Mouse (Mus musculus) cerebellum, adult 9-11 months (tissue): ENCODE results near the gene A730061H03Rik.

ENCODE experiments used
- DNase-seq: peaks from one replicate; pipeline ENCODE4 v3.0.0; 2022

A730061H03Rik gene

DNA sequence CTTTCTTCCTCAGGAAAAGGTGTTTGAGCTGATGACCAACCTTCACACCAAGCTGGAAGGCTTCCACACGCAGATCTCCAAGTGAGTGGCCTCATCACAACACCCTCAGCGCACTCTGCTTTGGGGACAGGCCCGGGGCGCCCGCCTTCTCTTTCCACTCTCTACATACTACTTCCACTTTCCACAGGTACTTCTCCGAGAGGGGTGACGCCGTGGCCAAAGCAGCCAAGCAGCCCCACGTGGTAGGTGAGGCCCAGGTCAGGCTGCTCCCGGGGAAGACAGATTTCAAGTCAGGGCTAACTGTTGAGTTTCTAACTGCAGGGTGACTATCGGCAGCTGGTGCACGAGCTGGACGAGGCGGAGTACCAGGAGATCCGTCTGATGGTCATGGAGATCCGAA lies 20.5 kb upstream of the A730061H03Rik start:
- DNase-seq = peak; percentile 29

DNA sequence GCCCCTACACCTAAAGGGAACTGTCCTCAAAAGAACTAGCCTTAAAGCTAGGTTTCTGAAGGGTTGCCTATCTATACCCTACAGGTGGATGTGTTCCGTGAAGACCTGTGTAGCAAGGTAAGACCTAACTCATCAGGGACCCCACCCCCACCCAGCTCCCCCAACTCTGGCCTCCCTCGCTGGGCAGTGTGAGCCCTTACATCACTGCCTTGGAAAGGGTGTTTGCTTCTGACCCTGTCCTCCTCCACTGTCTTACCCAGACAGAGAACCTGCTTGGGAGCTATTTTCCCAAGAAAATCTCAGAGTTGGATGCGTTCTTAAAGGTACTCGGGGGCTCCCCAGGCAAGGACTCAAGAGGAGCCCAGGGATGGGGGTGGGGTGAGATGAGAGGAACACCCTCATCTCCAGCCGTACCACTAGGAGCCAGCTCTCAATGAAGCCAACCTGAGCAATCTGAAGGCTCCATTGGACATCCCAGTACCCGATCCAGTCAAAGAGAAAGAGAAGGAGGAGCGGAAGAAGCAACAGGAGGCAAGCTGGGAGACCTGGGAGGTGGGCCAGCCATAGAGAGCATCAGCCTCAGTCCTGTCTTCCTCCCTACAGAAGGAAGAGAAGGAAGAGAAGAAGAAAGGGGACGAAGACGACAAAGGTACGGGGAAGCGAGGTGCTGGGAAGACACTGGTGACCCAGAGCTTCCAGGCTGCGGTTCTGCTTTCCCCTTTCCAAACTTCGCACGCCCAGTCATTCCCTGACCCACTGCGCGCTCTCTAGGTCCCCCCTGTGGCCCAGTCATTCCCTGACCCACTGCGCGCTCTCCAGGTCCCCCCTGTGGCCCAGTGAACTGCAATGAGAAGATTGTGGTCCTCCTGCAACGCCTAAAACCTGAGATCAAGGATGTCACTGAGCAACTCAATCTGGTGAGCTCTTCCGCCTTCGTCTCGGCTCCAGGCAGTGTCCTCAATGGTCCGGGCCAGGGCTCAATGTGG lies 19.6 kb upstream of the A730061H03Rik start:
- DNase-seq = peak; percentile 27

DNA sequence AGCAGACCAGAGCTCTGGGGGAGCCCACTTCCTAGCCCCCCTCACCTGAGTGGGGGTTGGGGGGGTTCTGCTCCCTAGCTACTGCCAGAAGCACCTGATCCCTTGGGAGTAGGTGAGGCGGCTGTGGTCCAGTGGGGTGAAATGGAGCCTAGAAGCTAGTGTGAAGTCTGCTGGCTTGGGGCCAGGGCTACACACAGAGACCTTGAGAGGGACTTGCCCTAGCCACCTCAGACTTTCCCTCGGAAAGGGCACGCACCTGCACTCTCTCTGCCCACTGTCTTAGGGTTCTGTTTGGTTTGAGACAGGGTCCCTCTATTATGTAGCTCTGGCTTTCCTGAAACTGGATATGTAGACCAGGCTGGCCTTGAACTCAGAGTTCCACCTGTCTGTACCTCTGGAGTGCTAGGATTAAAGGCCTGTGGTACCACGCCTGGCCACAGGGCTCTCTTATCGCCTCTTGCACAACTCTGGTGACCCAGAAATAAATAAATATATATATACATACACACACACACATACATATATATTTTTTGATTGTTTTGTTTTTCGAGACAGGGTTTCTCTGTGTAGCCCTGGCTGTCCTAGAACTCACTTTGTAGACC lies 18.6 kb upstream of the A730061H03Rik start:
- DNase-seq = peak; percentile 67

DNA sequence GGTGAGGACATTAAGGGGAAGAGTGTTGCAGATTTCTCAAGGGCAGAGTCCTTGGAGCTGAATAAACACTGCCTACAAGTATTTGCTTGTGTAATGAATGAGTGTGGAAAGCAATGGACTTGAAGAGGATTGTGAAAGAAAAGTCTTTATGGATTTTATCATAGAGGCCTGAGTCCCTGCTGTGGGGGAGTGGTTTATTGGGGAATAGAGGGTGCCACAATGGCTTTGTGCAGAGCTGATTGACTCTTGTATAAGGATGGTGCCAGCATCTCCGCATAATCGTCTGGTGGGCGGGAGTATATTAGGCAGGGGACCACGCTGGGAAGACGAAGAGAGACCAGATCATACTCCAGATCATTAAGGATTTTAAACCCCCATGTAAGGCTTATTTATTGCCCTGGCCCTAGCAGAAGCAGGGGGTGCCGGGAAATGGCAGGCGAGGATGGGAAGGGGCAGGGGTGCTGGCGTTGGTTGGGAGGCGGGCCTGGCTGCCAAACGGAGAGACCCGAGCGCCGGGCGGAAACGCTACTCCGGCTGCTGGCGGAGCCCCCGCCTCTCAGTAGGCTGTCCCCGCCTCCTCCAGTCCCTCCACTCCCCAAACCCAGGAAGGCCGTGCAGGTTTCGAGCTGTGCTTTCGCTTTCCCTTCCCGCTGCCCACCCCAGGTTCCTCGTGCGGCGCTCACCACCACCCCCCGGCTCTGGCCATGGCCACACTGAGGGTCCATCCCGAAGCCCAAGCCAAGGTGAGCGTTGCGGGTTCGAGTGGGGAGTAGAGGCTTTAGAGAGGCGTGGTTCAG lies 17.9 kb upstream of the A730061H03Rik start, which contains the start of gene Psme1:
Gene Psme1, plus strand, starts transcription at position 253 of the 797 bp plus-strand sequence.
- DNase-seq = peak; percentile 70

DNA sequence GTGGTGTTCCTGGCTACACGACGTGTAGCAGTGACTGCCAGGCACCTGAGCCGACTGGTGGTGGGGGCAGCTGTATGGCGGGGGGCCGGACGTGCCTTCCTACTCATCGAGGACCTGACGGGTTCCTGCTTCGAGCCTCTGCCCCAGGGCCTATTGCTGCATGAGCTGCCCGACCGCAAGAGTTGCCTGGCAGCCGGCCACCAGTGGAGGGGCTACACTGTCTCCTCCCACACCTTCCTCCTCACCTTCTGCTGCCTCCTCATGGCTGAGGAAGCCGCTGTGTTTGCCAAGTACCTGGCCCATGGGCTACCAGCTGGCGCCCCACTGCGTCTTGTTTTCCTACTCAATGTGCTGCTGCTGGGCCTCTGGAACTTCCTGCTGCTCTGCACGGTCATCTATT lies 16.2 kb upstream of the A730061H03Rik start:
- peak; percentile 38 for DNase-seq

DNA sequence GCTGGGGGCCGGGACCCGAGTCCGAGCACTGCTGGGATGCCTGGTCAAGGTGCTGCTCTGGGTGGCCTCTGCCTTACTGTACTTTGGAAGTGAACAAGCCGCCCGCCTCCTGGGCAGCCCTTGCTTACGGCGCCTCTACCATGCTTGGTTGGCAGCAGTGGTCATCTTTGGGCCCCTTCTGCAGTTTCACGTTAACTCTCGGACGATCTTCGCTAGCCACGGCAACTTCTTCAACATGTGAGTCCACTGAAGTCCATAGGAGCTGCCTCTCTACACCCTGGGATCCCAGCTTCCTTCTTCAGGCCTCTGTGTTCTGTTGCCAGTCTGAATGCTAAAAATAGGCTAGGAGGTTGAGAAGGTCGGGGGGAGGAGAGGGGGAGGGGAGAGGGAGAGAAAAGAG lies 15.5 kb upstream of the A730061H03Rik start:
- DNase-seq = no peak

DNA sequence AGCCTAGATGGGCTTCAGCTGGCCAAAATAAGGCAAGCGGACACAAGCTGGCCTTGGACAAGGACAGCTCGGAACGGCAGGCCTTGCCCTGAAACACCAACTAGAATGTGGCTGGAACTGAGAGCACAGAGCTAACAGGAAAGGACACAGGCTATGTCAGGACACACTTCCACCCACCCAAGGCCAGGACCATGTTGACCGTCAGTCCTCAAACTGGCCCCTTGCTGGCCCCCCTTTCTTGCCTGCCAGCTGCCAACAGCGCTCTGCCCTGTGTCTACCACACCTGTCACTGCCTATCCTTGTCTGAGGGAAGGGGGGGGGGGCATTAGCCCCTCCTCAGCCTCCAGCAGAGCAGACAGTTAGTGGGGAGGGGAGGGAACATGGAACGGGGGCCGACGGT lies 15.1 kb upstream of the A730061H03Rik start, which contains the start of gene Fitm1:
Gene Fitm1, plus strand, starts transcription at position 316 of the 400 bp plus-strand sequence.
- DNase-seq = no peak

DNA sequence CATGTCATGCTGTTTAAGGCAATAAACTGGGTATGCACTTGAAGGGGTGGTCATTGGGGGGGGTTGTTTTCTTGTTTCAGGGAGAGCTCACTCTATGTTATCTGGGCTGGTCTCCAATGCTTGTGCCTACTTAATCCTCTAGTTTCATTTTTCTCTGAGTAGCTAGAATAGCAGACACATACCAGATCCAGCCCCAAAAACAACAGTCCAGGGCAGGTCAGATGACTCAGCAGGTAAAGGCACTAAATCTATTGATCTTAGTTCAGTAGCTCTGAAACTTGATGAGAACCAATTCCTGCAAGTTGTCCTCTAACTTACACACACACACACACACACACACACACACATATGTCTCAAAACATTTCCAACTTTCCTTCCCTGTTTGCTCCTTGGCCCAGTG lies 11.6 kb upstream of the A730061H03Rik start:
- DNase-seq = no peak

DNA sequence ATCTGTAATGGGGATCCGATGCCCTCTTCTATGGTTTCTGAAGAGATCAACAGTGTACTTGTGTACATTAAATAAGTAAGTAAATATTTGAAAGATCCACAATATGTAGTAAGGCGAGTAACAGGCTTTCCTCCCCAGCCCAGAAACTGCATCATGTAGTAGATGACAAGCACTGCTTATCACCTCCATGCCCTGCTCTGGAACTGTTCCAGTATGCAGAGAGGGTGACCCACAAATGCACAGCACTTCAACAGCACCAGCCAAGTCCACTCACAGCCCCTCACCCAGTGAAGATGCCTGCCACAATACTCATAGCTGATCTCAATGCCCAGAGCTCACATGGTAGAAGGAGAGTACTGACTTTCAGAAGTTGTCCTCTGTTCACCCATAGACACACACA lies 10.4 kb upstream of the A730061H03Rik start:
- no peak for DNase-seq

DNA sequence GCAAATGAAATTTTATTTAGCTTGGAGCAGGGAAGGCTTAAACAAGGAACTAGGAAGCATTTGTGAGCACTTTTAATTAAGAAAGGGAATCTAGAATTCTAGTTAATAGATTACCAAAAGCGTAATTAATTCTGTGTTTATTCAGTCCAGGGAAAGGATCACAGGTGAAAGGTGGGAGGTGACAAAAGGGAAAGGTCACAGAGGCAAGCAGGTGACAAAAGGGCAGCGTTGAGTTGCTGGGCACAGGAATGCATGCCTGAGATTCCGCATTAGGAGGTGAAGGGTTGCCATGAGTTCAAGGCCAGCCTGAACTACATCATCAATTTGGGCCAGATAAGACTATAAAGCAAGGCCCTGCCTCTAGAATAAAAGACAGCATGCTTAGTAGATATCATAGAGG lies 7.3 kb upstream of the A730061H03Rik start:
- no peak for DNase-seq

DNA sequence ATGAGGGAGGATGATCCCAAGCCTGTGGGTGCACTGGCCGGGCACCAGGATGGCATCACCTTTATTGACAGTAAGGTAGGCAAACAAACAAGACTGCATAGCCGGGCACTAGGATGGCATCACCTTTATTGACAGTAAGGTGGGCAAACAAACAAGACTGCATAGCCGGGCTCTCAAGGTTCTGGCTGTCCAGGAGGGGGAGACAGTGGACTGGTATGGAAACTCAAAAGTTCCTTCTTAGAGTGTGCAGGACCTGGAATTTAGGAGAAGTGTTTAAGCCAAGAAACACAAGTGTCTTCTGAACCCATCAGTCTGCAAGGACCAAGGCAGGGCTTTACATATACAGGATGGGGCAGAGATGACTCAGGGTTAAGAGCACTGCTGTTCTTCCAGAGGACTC lies 5.5 kb upstream of the A730061H03Rik start:
- no peak for DNase-seq

DNA sequence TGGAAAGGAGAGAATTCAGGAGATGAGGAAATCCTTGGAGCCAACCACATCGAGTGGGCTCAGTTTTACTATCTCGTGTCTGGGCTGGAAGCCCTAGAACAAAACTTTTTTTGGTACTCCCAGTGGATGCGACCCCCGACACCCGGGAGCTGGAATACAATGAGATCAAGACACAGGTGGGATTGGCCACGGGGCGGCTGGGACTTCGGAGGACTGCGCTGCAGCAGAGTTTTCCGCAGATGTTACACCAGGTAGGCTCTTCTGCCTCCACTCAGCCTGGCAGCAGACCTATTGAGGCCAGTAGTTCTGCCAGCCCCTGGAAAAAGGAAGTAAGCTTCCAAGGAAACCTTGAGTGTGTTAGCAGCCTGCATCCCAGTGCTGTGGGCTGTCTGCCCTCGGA lies 3.0 kb upstream of the A730061H03Rik start:
- DNase-seq = peak; percentile 36

DNA sequence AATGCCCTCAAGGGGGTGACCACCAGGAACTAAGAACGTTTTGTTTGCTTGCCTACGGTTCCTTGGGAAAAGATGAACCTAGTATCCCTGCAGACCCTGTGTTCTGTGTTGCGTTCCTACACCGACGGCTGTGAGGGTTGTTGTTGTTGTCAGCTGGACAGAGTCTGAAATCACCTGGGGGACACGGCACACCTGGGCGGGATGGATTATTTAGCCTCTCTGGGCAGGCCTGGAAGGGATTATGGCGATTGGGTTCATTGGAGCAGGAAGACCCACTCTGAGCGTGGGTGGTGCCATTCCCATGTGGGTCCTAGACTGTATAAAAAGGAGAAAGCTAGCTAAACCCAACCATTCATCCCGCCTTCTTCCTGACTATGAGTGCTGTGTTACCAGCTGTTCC lies 1.7 kb upstream of the A730061H03Rik start:
- DNase-seq = peak; percentile 51

DNA sequence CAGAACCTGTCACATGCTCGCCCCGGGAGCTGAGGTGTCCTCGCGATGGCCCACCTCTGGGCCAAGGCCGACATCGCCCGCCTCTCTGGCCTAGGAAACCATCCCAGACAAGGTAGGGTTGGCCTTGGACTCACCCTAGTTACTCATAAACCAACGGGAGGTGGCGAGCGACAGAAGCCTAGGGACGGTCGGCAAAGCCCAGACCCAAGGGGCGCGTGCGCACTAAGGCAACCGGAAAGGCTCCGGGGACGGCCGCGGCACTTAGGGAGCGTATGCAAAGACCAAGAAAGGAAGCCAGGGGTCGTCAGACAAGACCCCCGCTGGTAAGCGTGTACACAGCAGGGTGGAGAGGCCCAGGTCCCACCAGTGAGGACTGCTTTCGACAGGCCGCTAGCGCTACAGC lies 406 bp downstream of the A730061H03Rik start, which contains the start of gene Dcaf11:
Gene Dcaf11, plus strand, starts transcription at position 208 of the 403 bp plus-strand sequence.
- DNase-seq = peak; percentile 95

DNA sequence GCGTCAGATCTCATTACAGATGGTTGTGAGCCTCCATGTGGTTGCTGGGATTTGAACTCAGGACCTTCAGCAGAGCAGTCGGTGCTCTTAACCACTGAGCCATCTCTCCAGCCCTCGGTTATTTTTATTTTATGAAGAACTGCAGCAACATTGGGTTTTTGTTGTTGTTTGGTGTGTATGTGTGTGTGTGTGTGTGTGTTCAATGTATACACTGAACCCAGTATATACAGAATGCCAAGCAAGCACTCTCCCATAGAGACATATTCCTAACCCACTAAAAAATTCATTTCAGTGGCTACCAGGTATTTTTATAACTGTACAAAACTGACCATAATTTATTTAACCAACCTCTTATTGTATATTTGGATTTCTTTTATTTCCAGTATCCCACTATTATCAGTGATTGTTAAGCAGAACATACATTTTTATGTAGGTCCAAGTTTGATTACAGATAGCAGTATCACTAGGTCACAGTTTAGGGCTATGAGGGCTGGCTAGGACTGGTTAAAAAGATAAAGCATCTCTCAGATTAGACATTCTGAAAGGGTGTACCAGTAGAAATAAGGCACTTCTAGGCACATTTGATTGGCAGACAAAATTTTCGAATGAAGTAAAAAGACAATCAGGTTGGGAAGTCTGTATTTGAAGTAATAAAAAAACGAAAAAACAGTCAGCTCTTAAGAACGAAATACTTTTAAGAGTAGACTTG lies 1.3 kb downstream of the A730061H03Rik start:
- DNase-seq = no peak

DNA sequence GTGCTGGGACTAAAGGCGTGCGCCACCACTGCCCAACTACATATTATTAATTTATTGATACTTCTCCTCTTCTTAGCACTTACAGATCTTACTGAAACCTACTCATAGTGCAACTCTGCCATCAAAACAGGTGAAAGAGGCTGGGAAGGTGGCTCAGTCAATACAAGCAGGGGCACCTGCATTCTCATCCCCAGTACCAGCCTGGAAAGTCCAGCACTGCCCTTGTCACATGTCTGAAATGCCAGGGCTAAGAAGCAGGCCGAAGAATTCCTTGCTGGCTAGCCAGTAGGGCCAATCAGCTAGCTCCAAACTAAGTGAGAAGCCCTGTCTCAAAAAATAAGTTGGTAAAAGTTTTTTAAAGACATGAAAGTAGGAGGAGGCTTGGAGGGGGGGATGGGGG lies 2.6 kb downstream of the A730061H03Rik start:
- no peak for DNase-seq

DNA sequence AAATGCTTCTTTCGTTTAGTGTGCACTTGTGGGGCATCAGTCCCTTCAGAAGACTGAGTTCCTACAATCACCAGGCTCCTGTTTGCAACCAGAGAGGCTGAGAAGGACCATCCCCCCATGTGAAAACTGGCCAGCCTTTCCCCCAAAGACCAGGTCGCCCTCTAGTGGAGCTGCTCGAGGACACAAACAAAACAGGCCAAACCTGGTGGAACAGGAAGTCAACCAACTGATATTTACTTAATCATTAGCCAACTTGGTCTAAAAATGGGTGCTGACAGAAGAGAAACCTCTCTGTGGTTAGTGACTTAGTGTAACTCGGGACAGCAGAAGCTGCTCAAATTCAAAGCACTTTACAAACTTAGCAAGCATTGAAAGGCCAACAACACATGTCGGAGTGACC lies 3.2 kb downstream of the A730061H03Rik start:
- peak; percentile 78 for DNase-seq

DNA sequence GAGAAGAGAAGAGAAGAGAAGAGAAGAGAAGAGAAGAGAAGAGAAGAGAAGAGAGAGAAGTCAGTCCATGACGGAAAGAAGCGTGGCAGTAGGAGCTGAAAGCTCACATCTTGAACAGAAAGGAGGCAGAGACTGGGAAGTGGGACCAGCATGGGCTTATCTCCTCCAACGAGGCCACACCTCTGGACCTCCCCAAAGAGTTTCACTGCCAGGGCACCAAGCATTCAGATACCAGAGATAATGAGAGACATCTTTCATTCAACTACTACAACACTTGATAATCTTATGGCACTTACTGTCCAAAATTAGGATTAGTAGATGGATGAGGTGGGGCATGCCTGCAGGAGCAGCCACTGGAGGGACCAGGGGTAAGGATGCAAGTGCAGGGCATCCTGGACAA lies 4.4 kb downstream of the A730061H03Rik start:
- no peak for DNase-seq

DNA sequence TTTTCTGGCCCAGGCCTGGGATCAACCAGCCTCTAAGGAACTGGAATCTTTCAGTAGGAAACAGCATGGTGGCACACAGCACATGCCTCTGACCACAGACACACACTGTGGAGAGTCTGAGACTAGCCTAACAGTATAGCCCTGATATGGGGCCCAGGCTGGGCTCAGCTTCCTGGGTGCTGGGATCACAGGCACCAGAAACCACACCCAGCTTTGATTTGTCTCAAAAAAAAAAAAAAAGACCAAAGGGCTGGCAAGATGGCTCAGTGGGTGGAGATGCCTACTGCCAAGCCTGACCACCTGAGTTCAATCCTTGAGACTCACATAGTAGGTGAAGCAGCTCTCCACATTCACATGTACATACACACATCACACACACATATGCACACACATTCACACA lies 5.6 kb downstream of the A730061H03Rik start:
- DNase-seq = no peak

DNA sequence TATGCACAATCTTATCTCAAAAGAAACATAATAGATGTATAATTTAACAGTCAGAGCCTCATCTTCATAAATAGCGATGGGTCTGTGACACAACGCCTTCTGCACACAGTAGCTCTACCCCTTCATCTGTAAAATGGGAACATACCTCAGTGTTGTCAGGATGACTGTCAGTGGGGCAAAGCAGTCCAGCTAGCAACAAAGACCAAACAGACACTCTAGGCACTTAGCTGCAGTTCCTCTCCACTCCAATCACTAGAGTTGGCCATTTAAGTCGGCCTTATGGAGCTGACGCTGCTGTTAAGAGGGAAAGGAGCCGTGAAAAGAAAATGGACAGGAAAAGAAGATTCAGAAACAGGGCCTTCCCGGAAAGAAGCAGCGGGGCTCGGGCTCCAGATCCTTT lies 8.4 kb downstream of the A730061H03Rik start:
- DNase-seq = no peak

DNA sequence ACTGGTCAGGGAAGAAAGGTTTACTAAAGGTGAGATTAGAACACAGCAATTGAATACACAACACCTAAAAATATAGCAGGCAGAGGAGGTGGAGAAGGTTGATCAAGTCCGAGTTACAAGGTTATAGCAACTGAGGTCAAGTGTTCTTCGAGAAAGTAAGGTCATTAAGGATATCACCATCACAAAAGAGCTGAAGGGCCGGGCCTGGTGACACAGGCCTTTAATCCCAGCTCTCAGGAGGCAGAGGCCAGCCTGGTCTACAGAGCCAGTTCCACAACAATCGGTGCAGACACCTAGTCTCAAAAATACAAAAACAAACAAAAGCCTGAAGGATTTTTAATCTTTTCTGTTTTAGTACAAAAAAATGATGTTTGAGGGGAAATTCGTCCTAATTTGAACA lies 8.9 kb downstream of the A730061H03Rik start:
- no peak for DNase-seq

DNA sequence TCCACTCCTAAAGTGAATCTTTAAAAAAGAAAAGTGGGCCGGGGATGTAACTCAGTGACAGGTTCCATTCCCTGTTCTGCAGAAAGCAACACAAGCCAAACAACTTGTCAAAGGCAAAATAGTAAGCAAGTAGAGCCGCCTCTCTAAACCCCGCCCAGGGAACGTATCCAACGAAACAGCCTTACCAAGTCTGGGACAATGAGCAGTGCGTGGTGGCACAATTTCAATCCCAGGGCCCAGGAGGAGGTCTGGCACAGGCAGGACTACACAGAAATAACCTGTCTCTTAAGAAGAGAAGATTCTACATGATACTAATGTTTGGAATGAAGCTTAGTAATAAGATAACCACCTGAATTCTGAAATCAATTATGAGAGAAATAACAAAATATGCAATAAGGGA lies 10.0 kb downstream of the A730061H03Rik start:
- DNase-seq = no peak
